Mouse (Mus musculus): ENCODE measurements around the gene 2310022B05Rik.
A peak's percentile ranks its signal among the peaks of the same experiment; 100 is the strongest.

Gene 2310022B05Rik

GRCm38 (mm10) chr8:124608239-124608971 is 54.8 kb downstream of the 2310022B05Rik start:
- DNase-seq (ENCODE audit: low spot score in 2 of 2) = peak in 1 of 2 experiments; percentile 31

DNA sequence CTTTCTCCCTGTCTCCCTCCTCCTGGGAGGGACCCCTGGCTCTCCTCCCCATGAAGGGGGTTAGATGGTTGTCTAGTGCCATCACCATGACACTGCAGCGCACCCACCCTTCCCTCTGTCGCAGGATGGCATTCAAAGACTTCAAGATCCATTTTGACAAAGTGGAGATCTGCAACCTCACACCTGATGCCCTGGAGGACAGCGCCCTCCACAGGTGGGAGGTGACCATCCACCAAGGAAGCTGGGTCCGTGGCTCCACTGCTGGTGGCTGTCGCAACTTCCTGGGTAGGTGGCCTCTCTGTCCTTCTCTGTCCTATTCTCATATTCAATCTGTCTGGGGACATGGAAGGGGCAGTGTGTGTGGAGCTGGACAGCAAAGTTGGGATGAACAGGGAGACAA is 59.1 kb downstream of the 2310022B05Rik start:
- peak in 1 of 2 experiments; percentile 25 for DNase-seq (ENCODE audit: low spot score in 2 of 2)

- DNase-seq (ENCODE audit: low spot score in 2 of 2) = no peak
Observed at GRCm38 (mm10) chr8:124589393-124589792, 73.8 kb downstream of the 2310022B05Rik start.

DNA sequence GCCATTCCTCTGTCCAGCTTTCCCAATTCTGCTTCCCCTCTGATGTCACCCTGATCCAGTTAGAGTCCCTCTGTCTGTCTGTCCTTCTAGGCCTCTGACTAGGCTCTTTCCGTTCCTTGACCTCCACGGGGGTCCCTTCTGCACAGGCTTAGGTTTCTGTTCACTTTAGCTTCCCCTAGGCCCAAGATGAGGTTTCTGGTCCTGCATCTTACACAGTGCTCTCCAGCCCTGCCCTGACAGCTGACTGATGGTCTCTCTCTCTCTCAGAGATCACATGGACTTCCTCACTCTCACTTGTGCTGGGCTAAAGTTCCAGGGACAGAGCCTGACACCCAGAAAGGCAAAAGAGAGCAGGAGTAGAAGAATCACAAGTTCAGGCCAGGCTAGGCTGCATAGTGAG is 76.6 kb downstream of the 2310022B05Rik start:
- DNase-seq (ENCODE audit: low spot score in 2 of 2) = no peak
